Mouse (Mus musculus) midbrain, embryonic 16.5 days (tissue): ENCODE measurements around the gene Klk1b16. TPM values are rescaled to one million over a fixed set of nuclear protein-coding genes. Genes with fewer than 3 reads are reported as not detected.
"Not testable (repeated sequence)": the region's sequence is repeated elsewhere in the genome, so short reads cannot be mapped to it uniquely, and the experiment has no call there.

Experiments
- ATAC-seq: fragments of 200-750 bp; cut with Nextera tagmentation; 2 replicates; pipeline ENCODE4 v1.8.0; 2017; ENCODE audit warnings: moderate TSS enrichment
- H3K27ac ChIP-seq: fragments of 300-500 bp; sonication (generic); 2 replicates; pipeline ENCODE4 v1.5.1; 2014; ENCODE audit warnings: mild to moderate bottlenecking, low read length, mixed read lengths
- H3K27me3 ChIP-seq: fragments of 300-500 bp; sonication (generic); 2 replicates; pipeline ENCODE4 v1.6.1; 2014; ENCODE audit warnings: low read depth, low read length, mixed read lengths; ENCODE audit not compliant: control insufficient read depth, insufficient read depth
- H3K36me3 ChIP-seq: fragments of 300-500 bp; sonication (generic); 2 replicates; pipeline ENCODE4 v1.6.1; 2014; ENCODE audit warnings: mild to moderate bottlenecking, low read length, moderate library complexity, mixed read lengths; ENCODE audit not compliant: control insufficient read depth, insufficient read depth
- H3K4me1 ChIP-seq: fragments of 300-500 bp; sonication (generic); 2 replicates; pipeline ENCODE4 v1.6.1; 2014; ENCODE audit warnings: mild to moderate bottlenecking, low read length, mixed read lengths; ENCODE audit not compliant: control insufficient read depth, insufficient read depth
- H3K4me2 ChIP-seq: fragments of 300-500 bp; sonication (generic); 2 replicates; pipeline ENCODE4 v1.6.1; 2014; ENCODE audit warnings: mild to moderate bottlenecking, low read length, mixed read lengths
- H3K4me3 ChIP-seq: fragments of 300-500 bp; sonication (generic); 2 replicates; pipeline ENCODE4 v1.5.1; 2014; ENCODE audit warnings: low read depth, mild to moderate bottlenecking, low read length, moderate library complexity, mixed read lengths
- H3K9ac ChIP-seq: fragments of 300-500 bp; sonication (generic); 2 replicates; pipeline ENCODE4 v1.6.1; 2014; ENCODE audit warnings: low read depth, low read length, mixed read lengths
- H3K9me3 ChIP-seq: fragments of 300-500 bp; sonication (generic); replicated peaks from 2 replicates; pipeline ENCODE4 v1.6.1; 2014; ENCODE audit warnings: mild to moderate bottlenecking, low read length, mixed read lengths; ENCODE audit not compliant: control insufficient read depth, poor library complexity, severe bottlenecking
- WGBS: fragments of 180-500 bp; shearing (Covaris S2); extraction: QIAGEN DNeasy Blood & Tissue Kit; methylation state at CpG from one replicate; pipeline ENCODE4 v1.1.7; 2014; 5-methylcytosine and 5-hydroxymethylcytosine counted together
- polyA plus RNA-seq: library from polyadenylated mRNA; unstranded; fragments of >200 nt; fragmentation: Nextera tagmentation; extraction: Ambion mirVana; gene quantifications from 2 replicates; pipeline ENCODE4 v1.2.1, GENCODE M21; 2015

Klk1b16 gene
- polyA plus RNA-seq, result not detected in 2 replicates

GRCm38 (mm10) chr7:44136467-44136866, at the start of gene Klk1b16:
Gene Klk1b16 (plus strand): TSS chr7:44136767.
- no peak within 1 kb of the TSS for H3K4me2 ChIP-seq
- WGBS, result 95% methylated on average over 3 of the region's 3 CpGs
- H3K27ac ChIP-seq, result no peak within 1 kb of the TSS
- ATAC-seq, result no peak
- H3K9me3 ChIP-seq, result no peaks in the 10 kb centered on the region
- no peak within 1 kb of the TSS for H3K4me3 ChIP-seq
- no peaks in the 10 kb centered on the region for H3K36me3 ChIP-seq
- H3K4me1 ChIP-seq, result no peaks in the 10 kb centered on the region
- H3K9ac ChIP-seq, result no peak within 1 kb of the TSS
- H3K27me3 ChIP-seq, result no peaks in the 10 kb centered on the region

GRCm38 (mm10) chr7:44096111-44096510, 40.5 kb upstream of the Klk1b16 start:
- Histone ChIP-seq H3K36me3 (no peaks in the 10 kb centered on the region), H3K27me3 (no peaks in the 10 kb centered on the region), H3K9ac (no peak overlapping the region), H3K4me1 (no peaks in the 10 kb centered on the region), H3K4me2 (no peak overlapping the region), H3K27ac (no peak overlapping the region), H3K9me3 (no peaks in the 10 kb centered on the region), H3K4me3 (no peak overlapping the region)
- 96% methylated on average over 1 of the region's 1 CpGs for WGBS
- ATAC-seq, result no peak

- not testable (repeated sequence) for H3K4me1 ChIP-seq, H3K4me2 ChIP-seq, H3K4me3 ChIP-seq, H3K36me3 ChIP-seq, H3K9ac ChIP-seq, H3K27ac ChIP-seq, H3K9me3 ChIP-seq, ATAC-seq, H3K27me3 ChIP-seq
- 83% methylated on average over 3 of the region's 3 CpGs for WGBS
Measured at GRCm38 (mm10) chr7:44102028-44102427, 34.5 kb upstream of the Klk1b16 start, which contains the start of gene Klk1b21. Gene Klk1b21 (plus strand): TSS chr7:44102328.

- WGBS, result 79% methylated on average over 4 of the region's 4 CpGs
Measured at GRCm38 (mm10) chr7:44112373-44112772, 24.2 kb upstream of the Klk1b16 start, which contains the start of gene Klk1b22. Gene Klk1b22 (plus strand): TSS chr7:44112673.

GRCm38 (mm10) chr7:44123445-44123844, 13.1 kb upstream of the Klk1b16 start:
- H3K4me1 ChIP-seq, result no peaks in the 10 kb centered on the region
- H3K9ac ChIP-seq, result no peak overlapping the region
- H3K27me3 ChIP-seq, result no peaks in the 10 kb centered on the region
- H3K27ac ChIP-seq, result no peak overlapping the region
- no peaks in the 10 kb centered on the region for H3K9me3 ChIP-seq
- no peak overlapping the region for H3K4me3 ChIP-seq
- no peak for ATAC-seq
- WGBS, result 91% methylated on average over 6 of the region's 6 CpGs
- H3K4me2 ChIP-seq, result no peak overlapping the region
- H3K36me3 ChIP-seq, result no peaks in the 10 kb centered on the region

More at GRCm38 (mm10) chr7:44112373-44112772, 24.2 kb upstream of the Klk1b16 start, which contains the start of gene Klk1b22:
- H3K4me1 ChIP-seq, result no peaks in the 10 kb centered on the region
- no peak within 1 kb of the TSS for H3K4me3 ChIP-seq
- no peak for ATAC-seq
- no peaks in the 10 kb centered on the region for H3K36me3 ChIP-seq
- H3K4me2 ChIP-seq, result no peak within 1 kb of the TSS
- no peak within 1 kb of the TSS for H3K9ac ChIP-seq
- H3K9me3 ChIP-seq, result no peaks in the 10 kb centered on the region
- no peaks in the 10 kb centered on the region for H3K27me3 ChIP-seq
- H3K27ac ChIP-seq, result no peak within 1 kb of the TSS

GRCm38 (mm10) chr7:44179299-44180045, 42.9 kb downstream of the Klk1b16 start:
- Histone ChIP-seq H3K4me2 (no peak overlapping the region), H3K4me3 (no peak overlapping the region), H3K9ac (no peak overlapping the region), H3K27me3 (no peaks in the 10 kb centered on the region), H3K27ac (no peak overlapping the region), H3K36me3 (no peaks in the 10 kb centered on the region), H3K4me1 (no peaks in the 10 kb centered on the region), H3K9me3 (no peaks in the 10 kb centered on the region)
- WGBS, result 45% methylated on average over 9 of the region's 9 CpGs
- no peak for ATAC-seq

GRCm38 (mm10) chr7:44186516-44186915, 49.9 kb downstream of the Klk1b16 start:
- H3K9me3 ChIP-seq, ATAC-seq, H3K4me3 ChIP-seq, H3K27me3 ChIP-seq, H3K27ac ChIP-seq, H3K4me1 ChIP-seq, H3K9ac ChIP-seq, H3K36me3 ChIP-seq, H3K4me2 ChIP-seq: not testable (repeated sequence)
- 74% methylated on average over 8 of the region's 8 CpGs for WGBS

GRCm38 (mm10) chr7:44187936-44188335, 51.4 kb downstream of the Klk1b16 start, which contains the start of gene Klk1b24:
Gene Klk1b24 (plus strand): TSS chr7:44188236.
- not testable (repeated sequence) for H3K4me2 ChIP-seq

More at GRCm38 (mm10) chr7:44187936-44188335, 51.4 kb downstream of the Klk1b16 start, which contains the start of gene Klk1b24:
- H3K27ac ChIP-seq, H3K9me3 ChIP-seq, ATAC-seq, H3K4me1 ChIP-seq, H3K27me3 ChIP-seq, H3K36me3 ChIP-seq, H3K4me3 ChIP-seq, H3K9ac ChIP-seq: not testable (repeated sequence)
